Mouse (Mus musculus): ENCODE results near the gene Hspe1. TPM values are rescaled to one million over a fixed set of nuclear protein-coding genes. Genes with fewer than 3 reads are reported as not detected.
"Not testable (repeated sequence)": the region's sequence is repeated elsewhere in the genome, so short reads cannot be mapped to it uniquely, and the experiment has no call there.

Hspe1 gene
- polyA plus RNA-seq, 1 experiment from 2014 or later: 286 TPM

DNA sequence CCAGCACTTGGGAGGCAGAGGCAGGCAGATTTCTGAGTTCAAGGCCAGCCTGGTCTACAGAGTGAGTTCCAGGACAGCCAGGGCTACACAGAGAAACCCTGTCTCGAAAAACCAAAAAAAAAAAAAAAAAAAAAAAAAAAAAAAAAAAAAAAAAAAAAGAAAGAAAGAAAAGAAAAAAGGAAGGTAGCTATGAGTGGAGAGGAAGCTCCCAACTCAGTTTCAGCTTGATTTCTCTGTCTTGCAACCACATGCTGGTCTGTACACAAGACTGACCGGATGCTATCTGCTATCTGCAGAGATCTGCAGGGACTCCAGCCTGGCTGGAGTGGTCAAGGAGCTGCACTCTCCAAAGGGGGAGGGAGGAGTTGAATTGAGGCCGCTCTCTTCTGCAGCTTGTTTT is 29.5 kb upstream of the Hspe1 start:
- H3K4me2 ChIP-seq; H3K4me3 ChIP-seq; H3K27ac ChIP-seq (replicated peaks); ATAC-seq (ENCODE audit: low read depth); H3K27me3 ChIP-seq; H3K9me3 ChIP-seq; H3K9ac ChIP-seq: not testable (repeated sequence)
- peaks cover 13% of the 10 kb centered on the region for H3K4me1 ChIP-seq (replicated peaks)
- peaks cover 16% of the 10 kb centered on the region for H3K36me3 ChIP-seq
- 75% methylated on average over 3 of the region's 3 CpGs for WGBS

DNA sequence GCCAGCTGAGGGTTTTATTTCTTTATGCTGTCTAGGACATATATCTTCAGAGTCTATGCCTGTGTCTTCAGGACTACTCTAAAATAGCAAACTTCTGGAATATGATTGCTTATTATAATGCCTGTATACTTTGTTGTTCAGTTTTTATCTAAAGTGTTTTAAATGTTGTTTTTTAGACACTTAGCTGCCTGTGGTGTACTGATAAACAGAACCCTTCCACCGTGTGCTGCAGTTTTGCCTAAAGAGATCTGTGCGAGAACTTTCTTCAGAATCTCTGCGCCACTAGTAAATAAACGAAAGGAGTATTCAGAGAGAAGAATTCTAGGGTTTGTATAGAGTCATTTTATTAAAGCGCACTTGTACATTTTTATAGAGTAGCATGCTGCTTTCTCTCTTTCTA is 26.8 kb upstream of the Hspe1 start:
- H3K4me1 ChIP-seq (replicated peaks): no peaks in the 10 kb centered on the region
- peaks cover 38% of the 10 kb centered on the region for H3K36me3 ChIP-seq
- ATAC-seq (ENCODE audit: low read depth): no peak
- no peak overlapping the region for H3K27ac ChIP-seq (replicated peaks)
- H3K4me2 ChIP-seq: no peak overlapping the region
- no peaks in the 10 kb centered on the region for H3K27me3 ChIP-seq
- H3K4me3 ChIP-seq: no peak overlapping the region
- H3K9me3 ChIP-seq: no peaks in the 10 kb centered on the region
- no peak overlapping the region for H3K9ac ChIP-seq
- 91% methylated on average over 5 of the region's 5 CpGs for WGBS

DNA sequence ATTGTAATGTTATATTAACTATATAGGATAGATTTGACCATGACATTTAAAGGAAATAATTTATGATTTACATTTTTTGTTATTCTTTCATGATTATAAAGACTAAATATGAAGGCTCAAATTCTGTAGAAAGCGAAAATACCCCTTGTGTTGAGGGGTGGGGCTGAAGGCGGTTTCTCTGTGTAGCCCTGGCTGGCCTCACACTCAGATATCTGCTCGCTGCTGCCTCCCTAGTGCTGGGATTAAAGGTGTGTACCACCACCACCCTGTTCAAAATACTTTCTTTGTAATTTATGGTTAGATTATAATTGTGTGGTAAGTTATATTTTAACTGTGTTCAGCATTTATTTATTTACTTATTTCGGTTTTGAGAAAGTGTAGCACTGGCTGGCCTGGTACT is 26.2 kb upstream of the Hspe1 start:
- Histone ChIP-seq H3K9me3 (no peaks in the 10 kb centered on the region), H3K9ac (no peak overlapping the region), H3K27me3 (no peaks in the 10 kb centered on the region), H3K27ac (replicated peaks) (no peak overlapping the region), H3K36me3 (peaks cover 44% of the 10 kb centered on the region), H3K4me3 (no peak overlapping the region), H3K4me1 (replicated peaks) (no peaks in the 10 kb centered on the region), H3K4me2 (no peak overlapping the region)
- ATAC-seq (ENCODE audit: low read depth): no peak
- WGBS: 94% methylated on average over 4 of the region's 4 CpGs

DNA sequence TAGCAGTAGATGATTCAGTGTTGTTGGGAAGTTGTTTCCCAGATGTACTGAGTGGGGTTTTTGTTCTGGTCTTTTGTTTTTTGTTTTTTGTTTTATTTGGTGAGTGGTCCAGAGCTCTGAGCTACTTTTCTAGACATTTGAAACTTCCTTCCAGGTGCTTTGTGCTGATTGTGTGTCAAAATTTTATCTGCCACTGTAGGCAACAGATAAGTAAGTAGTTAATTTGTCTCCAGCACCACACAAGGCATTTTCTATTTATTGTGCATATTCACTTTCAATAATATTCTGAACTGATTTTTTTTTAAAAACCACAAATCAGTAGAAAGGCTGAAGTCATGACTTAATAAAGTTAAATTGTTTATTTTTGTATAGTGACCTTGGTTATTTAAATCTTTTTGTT is 15.6 kb upstream of the Hspe1 start:
- H3K9ac ChIP-seq; H3K27ac ChIP-seq (replicated peaks); H3K4me1 ChIP-seq (replicated peaks); H3K9me3 ChIP-seq; ATAC-seq (ENCODE audit: low read depth); H3K4me2 ChIP-seq; H3K4me3 ChIP-seq; H3K27me3 ChIP-seq: not testable (repeated sequence)
- H3K36me3 ChIP-seq: peaks cover 61% of the 10 kb centered on the region

DNA sequence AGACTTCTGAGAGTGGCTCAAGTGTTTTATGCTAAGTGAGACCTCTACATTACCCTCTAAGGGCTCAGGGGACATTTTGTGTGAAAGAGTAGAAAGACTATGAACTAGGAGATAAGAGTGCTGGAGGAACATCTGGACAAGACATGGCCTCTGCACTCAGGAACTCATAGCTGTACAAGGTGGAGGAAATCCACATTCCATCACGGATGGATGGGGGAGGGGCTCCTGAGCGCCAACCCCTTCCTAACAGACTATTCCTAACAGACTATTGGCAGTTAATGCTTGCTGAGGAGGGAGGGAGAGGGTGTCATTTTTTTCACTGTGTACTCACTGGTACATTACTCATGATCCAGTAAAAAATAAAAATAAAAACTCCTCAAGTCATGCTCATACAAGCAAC is 13.2 kb upstream of the Hspe1 start:
- Histone ChIP-seq H3K4me1 (replicated peaks) (no peaks in the 10 kb centered on the region), H3K36me3 (peaks cover 60% of the 10 kb centered on the region), H3K27ac (replicated peaks) (no peak overlapping the region), H3K4me2 (no peak overlapping the region), H3K27me3 (no peaks in the 10 kb centered on the region), H3K9me3 (no peaks in the 10 kb centered on the region), H3K9ac (no peak overlapping the region), H3K4me3 (no peak overlapping the region)
- no peak for ATAC-seq (ENCODE audit: low read depth)
- 70% methylated on average over 2 of the region's 2 CpGs for WGBS

DNA sequence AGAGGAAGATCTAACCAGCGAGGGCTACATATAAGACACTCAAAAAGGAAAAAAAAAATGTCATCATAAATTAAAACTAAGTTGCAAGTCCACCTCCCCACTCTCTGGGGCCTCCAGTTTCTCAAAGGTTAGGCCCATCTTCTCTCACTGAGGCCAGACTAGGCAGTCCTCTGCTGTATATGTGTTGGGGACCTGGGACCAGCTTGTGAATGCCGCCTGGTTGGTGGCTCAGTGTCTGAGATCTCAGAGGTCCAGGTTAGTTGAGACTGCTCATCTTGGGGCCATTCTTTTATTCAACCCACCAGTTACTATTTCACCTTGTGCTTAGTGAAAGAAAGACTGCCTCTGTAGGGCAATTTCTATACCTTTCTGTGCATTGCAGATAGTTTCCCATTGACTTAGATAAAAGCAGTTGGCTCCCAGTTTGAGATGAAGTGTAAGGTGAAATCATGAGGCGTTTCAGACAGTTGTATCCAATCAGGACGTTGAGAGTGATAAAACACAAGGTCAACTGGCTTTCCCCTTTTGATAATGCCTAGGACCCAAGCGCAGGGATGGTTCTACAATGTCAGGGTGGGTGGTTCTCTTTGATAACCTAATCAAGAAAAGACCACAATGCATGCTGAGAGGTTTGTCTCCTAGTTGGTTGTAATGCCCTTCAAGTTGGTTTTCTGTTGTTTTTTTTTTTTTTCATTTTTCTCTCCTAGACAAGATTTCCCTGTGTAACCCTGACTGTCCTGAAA is 12.1 kb upstream of the Hspe1 start:
- Histone ChIP-seq H3K9me3 (no peaks in the 10 kb centered on the region), H3K27ac (replicated peaks) (no peak overlapping the region), H3K4me2 (no peak overlapping the region), H3K4me1 (replicated peaks) (no peaks in the 10 kb centered on the region), H3K27me3 (no peaks in the 10 kb centered on the region), H3K9ac (no peak overlapping the region), H3K4me3 (no peak overlapping the region), H3K36me3 (peaks cover 65% of the 10 kb centered on the region)
- WGBS: 73% methylated on average over 5 of the region's 5 CpGs
- ATAC-seq (ENCODE audit: low read depth): no peak

DNA sequence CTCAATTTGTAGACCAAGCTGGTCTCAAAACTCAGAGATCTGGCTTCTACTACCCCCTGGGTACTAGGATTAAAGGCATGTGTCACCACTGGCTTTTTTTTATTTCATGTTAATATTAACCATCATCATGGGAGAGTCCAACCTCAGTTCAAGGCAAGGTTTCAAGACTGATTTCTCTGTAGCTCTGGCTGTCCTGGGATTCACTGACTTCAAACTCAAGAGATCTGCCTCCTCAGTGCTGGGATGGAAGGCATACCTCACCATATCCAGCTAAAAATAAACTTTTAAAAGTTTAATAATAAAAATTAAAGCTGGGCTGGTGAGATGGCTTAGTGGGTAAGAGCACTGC is 11.6 kb upstream of the Hspe1 start:
- Histone ChIP-seq H3K27ac (replicated peaks) (no peak overlapping the region), H3K4me3 (no peak overlapping the region), H3K9ac (no peak overlapping the region), H3K4me2 (no peak overlapping the region), H3K9me3 (no peaks in the 10 kb centered on the region), H3K27me3 (no peaks in the 10 kb centered on the region), H3K36me3 (peaks cover 65% of the 10 kb centered on the region), H3K4me1 (replicated peaks) (no peaks in the 10 kb centered on the region)
- no peak for ATAC-seq (ENCODE audit: low read depth)

DNA sequence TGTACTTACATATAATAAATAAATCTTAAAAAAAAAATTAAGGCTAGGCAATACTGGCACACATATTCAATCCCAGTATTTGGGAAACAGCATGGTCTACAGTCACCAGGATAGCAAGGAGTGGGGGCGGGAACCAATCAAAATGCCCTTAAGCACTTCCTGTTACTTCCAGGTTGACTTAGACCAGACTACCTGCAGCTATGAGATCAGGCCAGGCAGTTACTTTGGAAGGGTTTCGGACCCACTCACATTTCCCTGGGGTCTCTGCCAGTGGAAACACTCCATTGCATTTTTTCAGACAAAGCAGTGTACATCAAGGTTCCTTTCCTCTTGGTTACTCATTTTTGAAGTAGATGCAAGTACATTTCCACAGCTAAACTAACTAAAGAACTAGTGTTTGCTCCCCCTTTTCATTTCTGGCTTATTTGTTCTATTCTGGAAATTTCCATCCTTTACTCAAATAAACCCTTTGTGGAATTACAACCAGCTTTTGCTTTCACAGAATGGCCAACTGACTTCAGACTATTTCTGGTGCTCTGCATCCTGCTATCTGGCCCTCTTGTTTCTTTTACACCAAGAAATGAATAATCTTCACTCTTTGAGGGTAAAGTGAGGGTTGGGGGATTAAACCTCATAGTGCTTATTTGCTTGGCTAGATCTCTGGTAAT is 10.9 kb upstream of the Hspe1 start:
- no peak overlapping the region for H3K4me2 ChIP-seq
- H3K36me3 ChIP-seq: peaks cover 64% of the 10 kb centered on the region
- H3K4me3 ChIP-seq: no peak overlapping the region
- 83% methylated on average over 2 of the region's 2 CpGs for WGBS
- no peaks in the 10 kb centered on the region for H3K9me3 ChIP-seq
- H3K4me1 ChIP-seq (replicated peaks): no peaks in the 10 kb centered on the region
- no peak overlapping the region for H3K9ac ChIP-seq
- no peak for ATAC-seq (ENCODE audit: low read depth)
- no peaks in the 10 kb centered on the region for H3K27me3 ChIP-seq
- H3K27ac ChIP-seq (replicated peaks): no peak overlapping the region

DNA sequence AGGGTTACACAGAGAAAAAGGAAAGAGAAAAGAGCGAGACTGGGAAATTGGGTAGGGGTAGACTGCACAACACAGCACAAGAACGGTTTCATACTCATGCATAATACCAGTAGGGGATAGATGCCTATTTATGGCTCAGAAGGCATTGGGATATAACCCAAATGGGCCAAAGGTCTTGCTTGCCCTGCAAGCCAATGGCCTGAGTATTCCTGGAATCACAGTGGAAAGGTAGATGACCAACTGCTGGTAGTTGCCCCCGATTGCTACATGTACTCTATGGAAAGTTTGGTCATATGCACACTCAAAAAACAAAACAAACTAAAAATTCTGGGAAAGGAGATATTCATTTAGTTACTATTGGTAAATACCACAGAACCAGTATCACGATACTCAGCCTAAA is 8.3 kb upstream of the Hspe1 start:
- H3K4me1 ChIP-seq (replicated peaks): peaks cover 9% of the 10 kb centered on the region
- H3K27me3 ChIP-seq: no peaks in the 10 kb centered on the region
- no peaks in the 10 kb centered on the region for H3K9me3 ChIP-seq
- H3K4me3 ChIP-seq: no peak overlapping the region
- no peak overlapping the region for H3K9ac ChIP-seq
- no peak overlapping the region for H3K27ac ChIP-seq (replicated peaks)
- H3K36me3 ChIP-seq: peaks cover 79% of the 10 kb centered on the region
- ATAC-seq (ENCODE audit: low read depth): no peak
- H3K4me2 ChIP-seq: no peak overlapping the region
- 92% methylated on average over 4 of the region's 4 CpGs for WGBS

DNA sequence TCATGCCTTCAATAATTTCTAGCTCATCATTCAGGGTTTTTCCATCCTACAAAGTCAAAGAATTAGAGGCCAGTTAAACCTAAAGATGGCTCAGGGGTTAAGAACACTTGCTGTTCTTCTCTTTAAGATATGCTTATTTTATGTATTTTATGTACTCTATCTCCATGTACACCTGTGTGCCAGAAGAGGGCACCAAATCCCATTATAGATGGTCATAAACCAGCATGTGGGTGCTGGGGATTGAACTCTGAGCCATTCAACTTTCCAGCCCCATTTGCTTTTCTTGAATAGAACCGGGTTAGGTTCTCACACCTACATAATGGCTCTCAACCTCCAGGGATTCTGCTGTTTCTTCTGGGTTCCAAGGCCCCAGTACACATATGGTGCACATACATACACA is 5.8 kb upstream of the Hspe1 start:
- Histone ChIP-seq H3K36me3 (peaks cover 80% of the 10 kb centered on the region), H3K27me3 (no peaks in the 10 kb centered on the region), H3K4me2 (no peak overlapping the region), H3K4me1 (replicated peaks) (peaks cover 33% of the 10 kb centered on the region), H3K4me3 (no peak overlapping the region), H3K27ac (replicated peaks) (no peak overlapping the region), H3K9me3 (no peaks in the 10 kb centered on the region), H3K9ac (no peak overlapping the region)
- 27% methylated on average over 1 of the region's 1 CpGs for WGBS
- no peak for ATAC-seq (ENCODE audit: low read depth)

DNA sequence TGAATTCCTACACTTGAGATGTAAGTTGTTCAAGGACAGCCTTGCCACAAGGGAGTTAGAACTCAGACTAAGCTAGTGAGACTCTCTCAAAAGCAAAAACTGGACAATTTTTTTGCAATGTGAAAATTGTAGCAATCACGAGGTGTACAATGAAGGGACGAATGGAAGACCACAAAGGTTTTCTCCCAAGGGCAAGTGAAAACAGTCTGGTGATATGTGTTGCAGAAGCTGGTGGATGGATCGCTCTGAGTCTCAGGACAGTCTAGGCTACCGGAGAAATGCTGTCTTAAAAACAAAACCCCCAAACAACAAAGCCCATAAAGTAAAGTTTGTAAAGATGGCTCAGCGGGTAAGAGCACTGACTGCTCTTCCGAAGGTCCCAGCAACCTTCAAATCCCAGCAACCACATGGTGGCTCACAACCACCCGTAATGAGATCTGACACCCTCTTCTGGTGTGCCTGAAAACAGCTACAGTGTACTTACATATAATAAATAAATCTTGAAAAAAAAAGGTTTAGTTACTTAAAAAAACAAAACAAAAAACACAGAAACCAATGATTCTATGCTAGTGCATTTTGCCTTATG is 2.1 kb upstream of the Hspe1 start:
- H3K9me3 ChIP-seq: no peaks in the 10 kb centered on the region
- H3K4me2 ChIP-seq: peak overlapping the region; percentile 96
- H3K4me3 ChIP-seq: peak overlapping the region; percentile 76; the same call in 1 of the 2 replicates
- 46% methylated on average over 7 of the region's 7 CpGs for WGBS
- H3K27me3 ChIP-seq: no peaks in the 10 kb centered on the region
- H3K4me1 ChIP-seq (replicated peaks): peaks cover 51% of the 10 kb centered on the region
- ATAC-seq (ENCODE audit: low read depth): no peak
- peak overlapping the region; percentile 87; the same call in 1 of the 2 replicates for H3K9ac ChIP-seq
- H3K27ac ChIP-seq (replicated peaks): no peak overlapping the region
- peaks cover 53% of the 10 kb centered on the region for H3K36me3 ChIP-seq

DNA sequence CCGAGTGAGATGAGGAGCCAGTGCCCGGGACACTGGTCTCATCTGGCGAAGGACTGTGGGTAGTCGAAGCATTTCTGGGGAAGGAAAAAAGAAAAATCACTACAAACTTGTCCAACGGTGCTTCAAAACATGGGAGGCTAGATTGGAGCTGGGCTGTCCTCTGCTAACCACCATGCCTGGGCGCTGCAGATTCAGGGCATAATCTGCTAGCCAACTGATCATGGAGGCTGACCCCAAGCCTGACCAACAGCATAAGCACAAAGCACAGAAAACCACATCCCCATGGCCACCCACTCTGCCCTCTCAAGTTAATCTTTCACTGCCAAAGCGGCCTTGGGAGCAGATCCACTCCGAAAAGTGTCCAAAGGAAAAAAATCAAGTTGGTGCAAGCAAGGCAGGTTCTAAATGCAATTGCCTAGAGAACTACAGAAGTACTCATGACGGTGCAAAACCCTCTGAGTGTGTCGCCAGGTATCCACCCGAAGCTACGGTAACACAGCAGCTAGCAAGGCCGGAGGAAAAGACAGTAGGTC is 998 bp upstream of the Hspe1 start:
- Histone ChIP-seq H3K36me3 (peaks cover 51% of the 10 kb centered on the region), H3K9me3 (no peaks in the 10 kb centered on the region), H3K27me3 (no peaks in the 10 kb centered on the region), H3K4me2 (peak overlapping the region; percentile 96), H3K27ac (replicated peaks) (peak overlapping the region; percentile 93), H3K9ac (peak overlapping the region; percentile 87), H3K4me3 (peak overlapping the region; percentile 76), H3K4me1 (replicated peaks) (peaks cover 51% of the 10 kb centered on the region)
- WGBS: 2% methylated on average over 13 of the region's 13 CpGs
- no peak; the same call in 1 of the 2 replicates for ATAC-seq (ENCODE audit: low read depth)

All from neural tube, embryonic 13.5 days (tissue).